ENCODE assay signal across 11 mouse cellular contexts in genomic region chr9:78396517-78396916, GRCm38 (mm10). TPM values are rescaled to one million over a fixed set of nuclear protein-coding genes. Genes with fewer than 3 reads are reported as not detected.
DNase-seq lines count a peak whose midpoint lies in the region; ATAC-seq lines count a peak whose summit lies in the region.
"Had no signal": no experiment of that assay in that cellular context is flagged by ENCODE, and none has a peak within 500 bp of the region (broad histone marks: within the 10 kb centered on the region; RNA-seq: fewer than 3 reads in every experiment).

No protein-coding gene starts in this region.

- H3K36me3 ChIP-seq in forebrain, embryonic 12.5 days (replicated peaks) = no peaks in the 10 kb centered on the region
- H3K36me3 ChIP-seq in forebrain, embryonic 15.5 days = no peaks in the 10 kb centered on the region
- no peaks in the 10 kb centered on the region for H3K36me3 ChIP-seq in kidney, embryonic 15.5 days
- no peaks in the 10 kb centered on the region for H3K36me3 ChIP-seq in embryonic facial prominence, embryonic 10.5 days (replicated peaks)
- H3K36me3 ChIP-seq in limb, embryonic 15.5 days = no peaks in the 10 kb centered on the region
- H3K36me3 ChIP-seq: liver, embryonic 13.5 days had no signal

- no peak for DNase-seq in kidney, postnatal 4 days
- DNase-seq in embryonic facial prominence, embryonic 10.5 days (ENCODE audit: low spot score) = no peak
- no peak for DNase-seq in cerebellum, adult 8-10 months
- DNase-seq in frontal cortex, postnatal 25 days (ENCODE audit: low spot score in 2 of 2) = no peak
- DNase-seq: gastrocnemius, postnatal 25 days; liver, embryonic 13.5 days had no signal

- no peak overlapping the region for H3K27ac ChIP-seq in forebrain, embryonic 12.5 days
- H3K27ac ChIP-seq in forebrain, embryonic 15.5 days (replicated peaks) = no peak overlapping the region
- H3K27ac ChIP-seq in kidney, embryonic 15.5 days = no peak overlapping the region
- no peak overlapping the region for H3K27ac ChIP-seq in embryonic facial prominence, embryonic 10.5 days (replicated peaks)
- no peak overlapping the region for H3K27ac ChIP-seq in limb, embryonic 15.5 days
- H3K27ac ChIP-seq: liver, embryonic 13.5 days had no signal

- H3K27me3 ChIP-seq in forebrain, embryonic 12.5 days = peaks cover 58% of the 10 kb centered on the region
- peaks cover 54% of the 10 kb centered on the region for H3K27me3 ChIP-seq in forebrain, embryonic 15.5 days
- H3K27me3 ChIP-seq in kidney, embryonic 15.5 days = peaks cover 66% of the 10 kb centered on the region
- peaks cover 74% of the 10 kb centered on the region for H3K27me3 ChIP-seq in embryonic facial prominence, embryonic 10.5 days (replicated peaks; ENCODE audit: low read depth, poor library complexity, severe bottlenecking)
- H3K27me3 ChIP-seq in limb, embryonic 15.5 days = peaks cover 59% of the 10 kb centered on the region

- 0 out of 2 replicates have a peak overlapping the region, but pooled peaks have one; percentile 54 for H3K4me2 ChIP-seq in forebrain, embryonic 12.5 days
- no peak overlapping the region for H3K4me2 ChIP-seq in forebrain, embryonic 15.5 days (replicated peaks)
- H3K4me2 ChIP-seq in kidney, embryonic 15.5 days = peak overlapping the region; percentile 82; the same call in 1 of the 2 replicates
- peak overlapping the region; percentile 78; the same call in 1 of the 2 replicates for H3K4me2 ChIP-seq in limb, embryonic 15.5 days

- no peak for ATAC-seq in forebrain, embryonic 12.5 days (ENCODE audit: low FRiP score)
- no peak for ATAC-seq in forebrain, embryonic 15.5 days (replicated peaks)
- ATAC-seq in kidney, embryonic 15.5 days (replicated peaks; ENCODE audit: low FRiP score) = no peak
- no peak for ATAC-seq in limb, embryonic 15.5 days (ENCODE audit: insufficient number of reproducible peaks, low FRiP score, low TSS enrichment, low read depth)

- H3K9ac ChIP-seq in forebrain, embryonic 12.5 days = no peak overlapping the region
- no peak overlapping the region for H3K9ac ChIP-seq in forebrain, embryonic 15.5 days (replicated peaks)
- H3K9ac ChIP-seq in kidney, embryonic 15.5 days = no peak overlapping the region
- H3K9ac ChIP-seq in limb, embryonic 15.5 days = no peak overlapping the region
- H3K9ac ChIP-seq: liver, embryonic 13.5 days had no signal

- no peak overlapping the region for H3K4me3 ChIP-seq in forebrain, embryonic 12.5 days (replicated peaks)
- no peak overlapping the region for H3K4me3 ChIP-seq in forebrain, embryonic 15.5 days
- H3K4me3 ChIP-seq in kidney, embryonic 15.5 days (replicated peaks) = no peak overlapping the region
- H3K4me3 ChIP-seq in embryonic facial prominence, embryonic 10.5 days = peak overlapping the region; percentile 50; the same call in 1 of the 2 replicates
- peak overlapping the region; percentile 46 for H3K4me3 ChIP-seq in limb, embryonic 15.5 days

- no peaks in the 10 kb centered on the region for H3K9me3 ChIP-seq in forebrain, embryonic 12.5 days
- no peaks in the 10 kb centered on the region for H3K9me3 ChIP-seq in forebrain, embryonic 15.5 days
- H3K9me3 ChIP-seq in kidney, embryonic 15.5 days (replicated peaks) = no peaks in the 10 kb centered on the region
- H3K9me3 ChIP-seq in embryonic facial prominence, embryonic 10.5 days = no peaks in the 10 kb centered on the region
- H3K9me3 ChIP-seq in limb, embryonic 15.5 days = no peaks in the 10 kb centered on the region
- H3K9me3 ChIP-seq: liver, embryonic 13.5 days had no signal

- WGBS in forebrain, embryonic 12.5 days = 66% methylated on average over 9 of the region's 9 CpGs
- 60% methylated on average over 9 of the region's 9 CpGs for WGBS in forebrain, embryonic 15.5 days
- 64% methylated on average over 9 of the region's 9 CpGs for WGBS in kidney, embryonic 15.5 days
- 65% methylated on average over 9 of the region's 9 CpGs for WGBS in embryonic facial prominence, embryonic 10.5 days
- WGBS in limb, embryonic 15.5 days = 51% methylated on average over 9 of the region's 9 CpGs

- peaks cover 5% of the 10 kb centered on the region for H3K4me1 ChIP-seq in forebrain, embryonic 12.5 days
- H3K4me1 ChIP-seq in forebrain, embryonic 15.5 days = peaks cover 10% of the 10 kb centered on the region
- peaks cover 12% of the 10 kb centered on the region for H3K4me1 ChIP-seq in kidney, embryonic 15.5 days
- peaks cover 10% of the 10 kb centered on the region for H3K4me1 ChIP-seq in embryonic facial prominence, embryonic 10.5 days
- peaks cover 9% of the 10 kb centered on the region for H3K4me1 ChIP-seq in limb, embryonic 15.5 days

RNA-seq across cellular contexts. Expression of gene Ddx43, which starts 0.9 kb away (rescaled TPM):
- 0.17 and 0.27 TPM in 2 replicates for polyA plus RNA-seq in forebrain, embryonic 12.5 days (2016; fragmentation: Nextera tagmentation; extraction: Ambion mirVana)
- 0.08 and 0.10 TPM in 2 replicates for polyA plus RNA-seq in forebrain, embryonic 15.5 days (2015; fragmentation: Nextera tagmentation; extraction: Ambion mirVana)
- 0.22 and 0.31 TPM in 2 replicates for polyA plus RNA-seq in kidney, embryonic 15.5 days (2015; fragmentation: Nextera tagmentation; extraction: Ambion mirVana)
- 0.12 TPM in 1 of 2 replicates, not detected in the other for polyA plus RNA-seq in embryonic facial prominence, embryonic 10.5 days (2016; fragmentation: Nextera tagmentation; extraction: Ambion mirVana)
- polyA plus RNA-seq in limb, embryonic 15.5 days (2015; fragmentation: Nextera tagmentation; extraction: Ambion mirVana) = 0.15 and 0.27 TPM in 2 replicates
- polyA plus RNA-seq: liver, embryonic 13.5 days had no signal

RNA-seq across cellular contexts. Expression of gene Ooep, which starts 18.0 kb away (rescaled TPM):
- polyA plus RNA-seq in forebrain, embryonic 12.5 days (2016; fragmentation: Nextera tagmentation; extraction: Ambion mirVana) = 5.6 and 6.3 TPM in 2 replicates
- 4.1 and 5.1 TPM in 2 replicates for polyA plus RNA-seq in forebrain, embryonic 15.5 days (2015; fragmentation: Nextera tagmentation; extraction: Ambion mirVana)
- 1.3 and 1.9 TPM in 2 replicates for polyA plus RNA-seq in kidney, embryonic 15.5 days (2015; fragmentation: Nextera tagmentation; extraction: Ambion mirVana)
- 0.80 and 0.96 TPM in 2 replicates for polyA plus RNA-seq in embryonic facial prominence, embryonic 10.5 days (2016; fragmentation: Nextera tagmentation; extraction: Ambion mirVana)
- 2.9 and 3.4 TPM in 2 replicates for polyA plus RNA-seq in limb, embryonic 15.5 days (2015; fragmentation: Nextera tagmentation; extraction: Ambion mirVana)
- polyA plus RNA-seq: inflammation-experienced regulatory T-cells, adult 6 months had no signal

RNA-seq across cellular contexts. Expression of gene Dppa5a, which starts 28.5 kb away (rescaled TPM):
- 0.81 and 1.8 TPM in 2 replicates for polyA plus RNA-seq in forebrain, embryonic 12.5 days (2016; fragmentation: Nextera tagmentation; extraction: Ambion mirVana)
- 1.6 and 2.5 TPM in 2 replicates for polyA plus RNA-seq in forebrain, embryonic 15.5 days (2015; fragmentation: Nextera tagmentation; extraction: Ambion mirVana)
- polyA plus RNA-seq in kidney, embryonic 15.5 days (2015; fragmentation: Nextera tagmentation; extraction: Ambion mirVana) = not detected in 2 replicates
- 0.26 TPM in 1 of 2 replicates, not detected in the other for polyA plus RNA-seq in embryonic facial prominence, embryonic 10.5 days (2016; fragmentation: Nextera tagmentation; extraction: Ambion mirVana)
- polyA plus RNA-seq in limb, embryonic 15.5 days (2015; fragmentation: Nextera tagmentation; extraction: Ambion mirVana) = 0.42 TPM in 1 of 2 replicates, not detected in the other
- polyA plus RNA-seq: inflammation-experienced regulatory T-cells, adult 6 months; liver, embryonic 13.5 days had no signal

RNA-seq across cellular contexts. Expression of gene Gsta2, which starts 40.9 kb away (rescaled TPM):
- not detected in 2 replicates for polyA plus RNA-seq in forebrain, embryonic 12.5 days (2016; fragmentation: Nextera tagmentation; extraction: Ambion mirVana)
- not detected in 2 replicates for polyA plus RNA-seq in forebrain, embryonic 15.5 days (2015; fragmentation: Nextera tagmentation; extraction: Ambion mirVana)
- 41.3 and 45.0 TPM in 2 replicates for polyA plus RNA-seq in kidney, embryonic 15.5 days (2015; fragmentation: Nextera tagmentation; extraction: Ambion mirVana)
- not detected in 2 replicates for polyA plus RNA-seq in embryonic facial prominence, embryonic 10.5 days (2016; fragmentation: Nextera tagmentation; extraction: Ambion mirVana)
- polyA plus RNA-seq in limb, embryonic 15.5 days (2015; fragmentation: Nextera tagmentation; extraction: Ambion mirVana) = 15.4 and 16.8 TPM in 2 replicates
- polyA plus RNA-seq: inflammation-experienced regulatory T-cells, adult 6 months; liver, embryonic 13.5 days had no signal

RNA-seq across cellular contexts. Expression of gene Cgas, which starts 46.5 kb away (rescaled TPM):
- polyA plus RNA-seq in forebrain, embryonic 12.5 days (2016; fragmentation: Nextera tagmentation; extraction: Ambion mirVana) = 0.46 and 0.69 TPM in 2 replicates
- 0.50 TPM in 2 replicates for polyA plus RNA-seq in forebrain, embryonic 15.5 days (2015; fragmentation: Nextera tagmentation; extraction: Ambion mirVana)
- polyA plus RNA-seq in kidney, embryonic 15.5 days (2015; fragmentation: Nextera tagmentation; extraction: Ambion mirVana) = 2.1 and 2.8 TPM in 2 replicates
- polyA plus RNA-seq in embryonic facial prominence, embryonic 10.5 days (2016; fragmentation: Nextera tagmentation; extraction: Ambion mirVana) = 0.21 and 0.55 TPM in 2 replicates
- polyA plus RNA-seq in limb, embryonic 15.5 days (2015; fragmentation: Nextera tagmentation; extraction: Ambion mirVana) = 2.7 and 3.4 TPM in 2 replicates

Comparison
In these comparisons a context has a peak if more than half of its experiments do, and no peak if none do; other contexts are left out.
1. H3K4me3 ChIP-seq: peak in embryonic facial prominence, embryonic 10.5 days (single experiment) and limb, embryonic 15.5 days (single experiment); none in forebrain, embryonic 12.5 days (single experiment), forebrain, embryonic 15.5 days (single experiment) and kidney, embryonic 15.5 days (single experiment).